Mouse (Mus musculus) kidney, adult 9 months (tissue): ENCODE results near the gene Usp37.
"Not testable (repeated sequence)": the region's sequence is repeated elsewhere in the genome, so short reads cannot be mapped to it uniquely, and the experiment has no call there.

Experiments used
- DNase-seq: peaks from one replicate; pipeline ENCODE4 v3.0.0; 2022

Usp37 gene

GRCm38 (mm10) chr1:74544184-74544583 lies at the start of gene Usp37:
Gene Usp37, minus strand, starts transcription at chr1:74544284.
- no peak for DNase-seq

GRCm38 (mm10) chr1:74587773-74588445 lies 43.8 kb upstream of the Usp37 start, which contains the start of the genes Zfp142 and Bcs1l:
Gene Zfp142, minus strand, starts transcription at chr1:74588246.
Gene Bcs1l, plus strand, starts transcription at chr1:74588289.
- DNase-seq, result peak; percentile 99

- DNase-seq, result no peak
Measured at GRCm38 (mm10) chr1:74587233-74587772, 43.2 kb upstream of the Usp37 start.

DNA sequence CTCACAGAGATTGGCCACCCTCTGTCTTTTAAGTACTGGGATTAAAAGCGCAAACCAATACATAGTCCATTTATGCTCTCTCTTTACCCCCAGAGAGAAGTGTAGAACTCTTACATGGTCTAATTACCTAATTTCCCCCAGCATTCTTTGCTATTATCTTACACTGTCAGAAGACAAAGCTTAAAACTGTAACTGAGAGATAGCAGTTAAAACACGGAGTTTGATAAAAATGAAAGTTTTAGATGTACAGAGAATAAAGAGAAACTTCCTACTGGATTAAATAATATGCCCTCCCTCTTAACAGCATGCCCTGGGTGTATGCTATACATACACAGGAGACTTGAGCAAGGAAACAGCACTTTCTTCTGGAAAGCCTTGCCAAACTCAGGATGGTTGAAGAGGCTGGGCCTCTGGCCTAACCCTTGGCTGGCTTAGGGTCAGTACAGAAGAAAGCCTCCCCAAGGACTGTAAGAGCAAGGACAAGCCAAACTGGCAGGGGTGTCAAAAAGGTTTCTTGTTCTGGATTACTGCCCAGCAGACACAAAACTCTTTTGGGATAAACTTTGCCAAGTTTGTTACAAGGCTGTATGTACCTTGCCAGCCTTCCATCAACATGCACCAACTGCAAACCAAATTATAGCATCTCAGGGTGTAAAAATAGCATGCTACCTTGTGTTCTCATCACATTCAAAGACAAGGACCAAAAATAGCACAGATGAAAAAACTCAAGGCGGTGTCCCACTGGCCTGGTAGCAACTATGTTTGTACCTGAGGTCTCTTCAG lies 40.7 kb upstream of the Usp37 start:
- DNase-seq, result no peak

- DNase-seq, result no peak
Measured at GRCm38 (mm10) chr1:74582621-74583020, 38.5 kb upstream of the Usp37 start.

DNA sequence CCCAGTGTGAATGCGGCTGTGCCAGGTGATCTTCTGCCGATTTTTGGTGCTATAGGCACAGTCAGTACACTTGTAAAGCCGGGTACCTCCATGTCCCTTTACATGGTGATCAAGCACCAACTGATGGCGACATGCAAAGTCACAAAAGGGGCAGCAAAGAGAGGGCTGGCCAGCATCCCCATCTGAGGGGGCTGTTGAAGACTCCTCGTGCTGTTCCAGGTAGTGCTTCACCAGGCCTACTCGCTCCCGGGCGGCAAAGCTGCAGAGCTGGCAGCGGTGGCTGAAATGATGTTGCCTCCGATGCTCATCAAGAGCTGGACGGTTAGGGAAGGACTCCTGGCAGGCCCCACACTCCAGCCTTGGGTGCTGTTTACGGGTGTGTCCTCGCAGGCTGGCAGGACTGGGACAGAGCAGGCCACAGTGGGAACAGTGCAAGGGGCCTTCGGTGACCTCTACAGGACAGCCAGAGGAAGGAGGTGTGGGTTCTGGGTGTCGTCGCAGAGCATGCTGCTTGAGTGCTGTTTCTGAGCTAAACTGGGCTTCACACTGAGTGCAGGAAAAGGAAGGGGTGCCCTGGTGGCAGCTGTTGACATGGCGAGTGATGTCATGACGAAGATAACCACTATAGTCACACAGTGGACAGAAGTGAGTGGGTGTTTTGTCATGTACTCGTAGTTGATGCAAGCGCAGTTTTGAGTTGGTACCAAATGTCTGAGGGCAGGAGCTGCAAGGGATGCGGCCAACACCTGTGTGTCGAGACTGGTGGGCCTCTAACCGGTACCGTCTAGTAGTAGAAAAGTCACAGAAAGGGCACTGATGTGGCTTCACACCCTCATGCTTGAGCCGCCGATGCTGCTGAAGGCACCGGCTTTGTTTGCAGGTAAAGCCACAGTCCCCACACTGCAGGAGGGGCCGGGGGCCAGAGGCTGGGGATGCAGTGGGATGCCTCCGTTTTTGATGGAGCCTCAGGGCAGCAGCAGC lies 25.9 kb upstream of the Usp37 start:
- no peak for DNase-seq

GRCm38 (mm10) chr1:74565834-74566233 lies 21.8 kb upstream of the Usp37 start:
- DNase-seq, result no peak

GRCm38 (mm10) chr1:74559061-74559460 lies 15.0 kb upstream of the Usp37 start:
- DNase-seq, result no peak

GRCm38 (mm10) chr1:74542451-74542961 lies 1.6 kb downstream of the Usp37 start, which contains the start of gene Plcd4:
Gene Plcd4, plus strand, starts transcription at chr1:74542888.
- peak; percentile 44 for DNase-seq

GRCm38 (mm10) chr1:74538650-74539049 lies 5.4 kb downstream of the Usp37 start:
- no peak for DNase-seq

- DNase-seq, result peak; percentile 71
Measured at GRCm38 (mm10) chr1:74528589-74528988, 15.5 kb downstream of the Usp37 start.

GRCm38 (mm10) chr1:74524746-74525145 lies 19.3 kb downstream of the Usp37 start:
- DNase-seq, result peak; percentile 71

DNA sequence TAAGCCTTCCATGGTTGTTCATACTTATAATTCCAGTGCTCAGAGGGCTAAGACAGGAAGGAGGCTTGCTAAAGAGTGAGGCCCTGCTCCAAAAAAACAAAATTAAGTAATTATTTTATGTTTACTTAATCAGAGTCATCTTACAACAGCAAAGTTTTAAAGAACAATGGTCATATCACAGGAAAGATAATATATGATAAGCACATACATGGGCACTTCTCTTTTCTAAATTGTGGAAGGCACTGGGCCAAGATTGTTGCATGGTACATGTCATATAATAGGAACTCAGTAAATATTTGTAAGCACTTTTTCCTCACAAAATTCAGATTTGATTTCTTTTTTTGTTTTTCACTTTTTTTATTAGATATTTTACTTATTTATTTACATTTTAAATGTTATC lies 24.2 kb downstream of the Usp37 start:
- no peak for DNase-seq

DNA sequence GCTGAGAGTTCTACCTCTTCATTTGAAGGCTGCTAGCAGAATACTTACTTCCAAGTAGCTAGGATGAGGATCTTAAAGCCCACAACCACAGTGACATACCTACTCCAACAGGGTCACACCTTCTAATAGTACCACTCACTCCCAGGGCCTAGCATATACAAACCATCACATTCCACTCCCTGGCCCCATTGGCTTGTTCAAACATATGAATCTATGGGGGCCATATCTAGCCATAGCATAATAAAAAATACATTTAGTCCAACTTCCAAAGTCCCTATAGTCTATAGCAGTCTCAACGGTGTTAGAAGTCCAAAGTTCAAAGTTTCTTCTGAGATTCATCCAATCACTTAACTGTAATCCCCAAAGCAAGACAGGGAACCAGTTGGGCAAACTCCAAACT lies 31.1 kb downstream of the Usp37 start:
- DNase-seq, result not testable (repeated sequence)

- peak; percentile 56 for DNase-seq
Measured at GRCm38 (mm10) chr1:74511306-74511705, 32.8 kb downstream of the Usp37 start.

DNA sequence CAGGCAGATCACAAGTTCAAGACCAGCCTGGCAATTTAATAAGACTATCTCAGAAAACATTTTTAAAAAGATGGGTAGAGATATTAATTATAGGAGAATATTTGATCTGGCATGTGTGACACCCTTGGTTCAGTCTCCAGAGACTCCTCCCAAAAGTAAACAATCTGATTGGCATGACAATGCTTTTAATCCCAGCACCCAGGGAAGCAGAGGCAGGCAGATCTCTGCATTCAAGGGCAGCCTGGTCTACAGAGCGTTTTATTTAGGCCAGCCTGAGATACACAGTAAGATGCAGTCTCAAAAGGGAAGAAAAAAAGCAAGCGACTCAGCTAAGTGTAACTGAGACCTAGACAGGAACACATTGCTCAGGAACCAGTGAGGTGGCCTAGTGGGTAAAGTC lies 36.3 kb downstream of the Usp37 start:
- DNase-seq, result no peak

GRCm38 (mm10) chr1:74506471-74506881 lies 37.6 kb downstream of the Usp37 start:
- no peak for DNase-seq

DNA sequence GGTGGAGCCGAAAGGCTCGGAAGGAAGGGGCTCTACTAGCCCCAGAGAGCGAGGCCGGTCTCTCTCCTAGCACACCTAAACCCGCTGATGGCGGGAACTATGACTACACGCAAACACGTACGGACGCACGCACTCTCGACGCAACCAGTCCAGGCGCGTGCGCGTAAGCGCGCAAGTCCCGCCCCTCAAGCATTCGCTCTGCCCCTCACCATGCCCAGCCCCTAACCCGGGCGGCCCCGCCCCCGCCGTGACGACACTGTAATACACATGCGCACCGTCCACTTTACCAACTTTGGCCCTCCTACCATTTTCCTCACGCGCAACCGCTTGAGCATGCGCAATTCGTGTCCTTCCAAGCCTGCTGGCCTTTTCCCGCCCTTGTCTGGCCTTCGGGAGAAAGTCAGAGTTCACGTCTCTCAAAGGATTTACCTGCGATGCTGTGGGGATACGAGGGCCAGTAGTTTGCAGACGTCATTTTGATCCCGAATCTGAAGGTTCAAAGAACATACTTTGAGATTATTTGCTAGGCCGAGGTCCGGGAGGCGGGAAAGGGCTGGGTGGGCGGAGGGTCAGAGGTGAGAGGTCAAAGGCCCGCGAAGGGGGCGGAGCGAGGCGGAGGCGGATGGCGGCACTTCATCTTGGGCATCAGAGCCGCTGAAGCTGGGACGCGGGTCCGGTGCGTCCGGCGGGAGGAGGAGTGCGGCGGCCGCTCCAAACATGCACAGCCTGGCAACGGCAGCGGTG lies 38.2 kb downstream of the Usp37 start, which contains the start of gene Cnot9:
TSS of gene Cnot9 (plus strand) at position 338 of the 744 bp plus-strand sequence.
- DNase-seq, result peak; percentile 100

- no peak for DNase-seq
Measured at GRCm38 (mm10) chr1:74505393-74505720, 38.7 kb downstream of the Usp37 start.

- DNase-seq, result no peak
Measured at GRCm38 (mm10) chr1:74501106-74501505, 43.0 kb downstream of the Usp37 start.

- no peak for DNase-seq
Measured at GRCm38 (mm10) chr1:74485792-74486191, 58.3 kb downstream of the Usp37 start.

- peak; percentile 56 for DNase-seq
Measured at GRCm38 (mm10) chr1:74460273-74460672, 83.8 kb downstream of the Usp37 start.
